Mouse (Mus musculus): Measurements from ENCODE around the gene Inhbc. TPM values are rescaled to one million over a fixed set of nuclear protein-coding genes. Genes with fewer than 3 reads are reported as not detected.
"Not testable (repeated sequence)": the region's sequence is repeated elsewhere in the genome, so short reads cannot be mapped to it uniquely, and the experiment has no call there.

Inhbc gene
- polyA plus RNA-seq, 1 experiment from 2014 or later = 1.4 TPM

DNA sequence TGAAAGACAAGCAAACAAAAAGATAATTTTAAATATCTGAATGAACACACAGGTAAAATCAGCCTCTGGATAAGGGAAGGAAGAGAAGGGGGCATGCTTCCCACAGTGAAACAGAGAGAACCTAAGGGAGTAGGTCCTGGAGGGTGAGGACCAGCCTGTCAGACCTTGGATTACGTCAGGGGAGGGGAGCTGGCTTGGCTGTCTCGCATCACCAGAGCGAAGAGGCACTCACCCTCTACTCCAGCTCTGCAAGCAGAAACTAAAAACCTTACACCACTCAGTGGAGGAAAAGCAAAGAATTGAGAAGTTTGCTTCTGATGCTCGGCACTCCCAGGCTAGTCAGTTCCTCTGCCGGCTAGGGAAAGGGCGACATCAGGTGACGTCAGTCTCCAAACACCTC lies 50.3 kb downstream of the Inhbc start:
- WGBS = 76% methylated on average over 7 of the region's 7 CpGs
- no peak for ATAC-seq (replicated peaks; ENCODE audit: low FRiP score)
- H3K27ac ChIP-seq (ENCODE audit: low read depth, low read length) = no peak overlapping the region
- no peak overlapping the region for H3K4me2 ChIP-seq
- peaks cover 24% of the 10 kb centered on the region for H3K4me1 ChIP-seq (replicated peaks; ENCODE audit: control insufficient read depth, insufficient read depth, low read length)
- no peak for DNase-seq (ENCODE audit: low spot score)
- no peak overlapping the region for H3K4me3 ChIP-seq (ENCODE audit: low read depth, low read length)
- no peak overlapping the region for H3K9ac ChIP-seq (ENCODE audit: low read depth, low read length)
- H3K9me3 ChIP-seq (ENCODE audit: control insufficient read depth, low read length) = no peaks in the 10 kb centered on the region
- H3K27me3 ChIP-seq (replicated peaks; ENCODE audit: control insufficient read depth, insufficient read depth, low read length) = no peaks in the 10 kb centered on the region
- no peaks in the 10 kb centered on the region for H3K36me3 ChIP-seq (ENCODE audit: control insufficient read depth, insufficient read depth, low read length)

DNA sequence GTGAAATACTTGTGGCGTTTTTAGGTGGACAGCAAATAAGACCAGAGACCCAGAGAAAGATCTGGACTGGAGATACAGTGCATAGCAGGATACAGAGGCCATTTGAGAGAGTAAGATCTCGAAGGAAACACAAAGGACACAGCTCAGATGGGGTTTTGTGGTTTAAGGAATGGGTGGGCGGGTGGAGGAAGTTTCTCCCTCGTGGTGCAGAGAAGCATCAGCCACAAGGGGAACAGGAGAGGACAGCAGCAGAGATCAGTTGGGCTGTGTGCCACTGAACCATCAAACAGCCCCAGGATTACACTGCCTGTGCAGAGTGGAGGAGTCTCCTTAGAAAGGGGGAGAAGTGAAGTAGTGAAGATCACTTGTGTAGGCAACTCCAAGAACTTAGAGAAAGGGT lies 52.2 kb downstream of the Inhbc start:
- ATAC-seq (replicated peaks; ENCODE audit: low FRiP score) = no peak
- Histone ChIP-seq H3K27ac (ENCODE audit: low read depth, low read length) (peak overlapping the region; percentile 35), H3K27me3 (replicated peaks; ENCODE audit: control insufficient read depth, insufficient read depth, low read length) (no peaks in the 10 kb centered on the region), H3K4me2 (no peak overlapping the region), H3K4me1 (replicated peaks; ENCODE audit: control insufficient read depth, insufficient read depth, low read length) (peaks cover 9% of the 10 kb centered on the region), H3K9me3 (ENCODE audit: control insufficient read depth, low read length) (no peaks in the 10 kb centered on the region), H3K4me3 (ENCODE audit: low read depth, low read length) (no peak overlapping the region), H3K9ac (ENCODE audit: low read depth, low read length) (no peak overlapping the region), H3K36me3 (ENCODE audit: control insufficient read depth, insufficient read depth, low read length) (no peaks in the 10 kb centered on the region)
- 34% methylated on average over 4 of the region's 4 CpGs for WGBS
- DNase-seq (ENCODE audit: low spot score) = no peak

DNA sequence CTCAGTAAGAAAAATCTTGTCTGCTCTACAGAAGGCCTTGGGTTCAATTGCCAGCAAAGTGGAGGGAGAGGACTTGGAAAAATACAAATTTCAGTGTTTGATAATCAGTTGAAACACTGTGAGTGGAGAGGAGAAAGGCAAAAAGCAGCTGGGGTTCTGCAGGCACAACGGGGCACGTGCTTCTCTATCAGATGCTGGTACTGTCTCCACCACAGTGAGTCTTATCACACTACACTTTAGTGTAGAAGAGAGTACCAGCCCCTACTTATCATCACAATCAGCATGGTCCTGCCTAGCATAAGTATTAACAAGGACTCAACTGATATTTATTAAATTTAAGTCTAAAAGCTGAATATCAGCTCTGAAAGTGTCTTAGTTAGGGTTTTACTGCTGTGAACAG lies 53.0 kb downstream of the Inhbc start:
- Histone ChIP-seq H3K36me3 (ENCODE audit: control insufficient read depth, insufficient read depth, low read length) (no peaks in the 10 kb centered on the region), H3K4me2 (no peak overlapping the region), H3K27me3 (replicated peaks; ENCODE audit: control insufficient read depth, insufficient read depth, low read length) (no peaks in the 10 kb centered on the region), H3K27ac (ENCODE audit: low read depth, low read length) (peak overlapping the region; percentile 13; the same call in 1 of the 2 replicates), H3K9ac (ENCODE audit: low read depth, low read length) (no peak overlapping the region), H3K4me1 (replicated peaks; ENCODE audit: control insufficient read depth, insufficient read depth, low read length) (peaks cover 10% of the 10 kb centered on the region), H3K9me3 (ENCODE audit: control insufficient read depth, low read length) (no peaks in the 10 kb centered on the region), H3K4me3 (ENCODE audit: low read depth, low read length) (no peak overlapping the region)
- DNase-seq (ENCODE audit: low spot score) (no peak), ATAC-seq (replicated peaks; ENCODE audit: low FRiP score) (peak; percentile 78)
- 48% methylated on average over 2 of the region's 2 CpGs for WGBS

DNA sequence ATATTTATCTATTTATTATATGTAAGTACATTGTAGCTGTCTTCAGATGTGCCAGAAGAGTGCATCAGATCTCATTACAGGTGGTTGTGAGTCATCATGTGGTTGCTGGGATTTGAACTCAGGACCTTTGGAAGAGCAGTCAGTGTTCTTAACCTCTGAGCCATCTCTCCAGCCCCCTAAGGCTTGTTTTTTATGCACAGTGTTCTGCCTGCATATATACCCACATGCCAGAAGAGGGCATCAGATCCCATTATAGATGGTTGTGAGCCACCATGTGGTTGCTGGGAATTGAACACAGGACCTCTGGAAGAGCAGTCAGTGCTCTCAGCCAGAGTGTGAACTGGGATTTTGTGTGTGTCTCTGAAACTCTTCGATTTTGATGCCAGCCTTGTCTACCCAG lies 55.3 kb downstream of the Inhbc start:
- H3K4me1 ChIP-seq (replicated peaks; ENCODE audit: control insufficient read depth, insufficient read depth, low read length) = peaks cover 17% of the 10 kb centered on the region
- H3K9me3 ChIP-seq (ENCODE audit: control insufficient read depth, low read length) = not testable (repeated sequence)

DNA sequence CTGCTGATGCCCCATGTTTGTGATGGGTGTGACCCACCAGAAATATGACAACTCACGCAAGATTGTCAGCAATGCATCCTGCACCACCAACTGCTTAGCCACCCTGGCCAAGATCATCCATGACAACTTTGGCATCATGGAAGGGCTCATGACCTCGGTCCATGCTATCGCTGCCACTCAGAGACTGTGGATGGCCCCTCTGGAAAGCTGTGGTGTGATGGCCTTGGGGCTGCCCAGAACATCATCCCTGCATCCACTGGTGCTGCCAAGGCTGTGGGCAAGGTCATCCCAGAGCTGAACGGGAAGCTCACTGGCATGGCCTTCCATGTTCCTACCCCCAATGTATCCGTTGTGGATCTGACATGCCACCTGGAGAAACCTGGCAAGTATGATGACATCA lies 56.7 kb downstream of the Inhbc start:
- WGBS = 87% methylated on average over 5 of the region's 5 CpGs
- not testable (repeated sequence) for ATAC-seq (replicated peaks; ENCODE audit: low FRiP score); H3K27me3 ChIP-seq (replicated peaks; ENCODE audit: control insufficient read depth, insufficient read depth, low read length); H3K4me3 ChIP-seq (ENCODE audit: low read depth, low read length); H3K9ac ChIP-seq (ENCODE audit: low read depth, low read length); H3K27ac ChIP-seq (ENCODE audit: low read depth, low read length); H3K4me2 ChIP-seq; H3K36me3 ChIP-seq (ENCODE audit: control insufficient read depth, insufficient read depth, low read length); DNase-seq (ENCODE audit: low spot score); H3K9me3 ChIP-seq (ENCODE audit: control insufficient read depth, low read length)
- peaks cover 19% of the 10 kb centered on the region for H3K4me1 ChIP-seq (replicated peaks; ENCODE audit: control insufficient read depth, insufficient read depth, low read length)

More for the DNA sequence above, 55.3 kb downstream of the Inhbc start:
- H3K36me3 ChIP-seq (ENCODE audit: control insufficient read depth, insufficient read depth, low read length); H3K4me3 ChIP-seq (ENCODE audit: low read depth, low read length); H3K4me2 ChIP-seq; ATAC-seq (replicated peaks; ENCODE audit: low FRiP score); H3K27ac ChIP-seq (ENCODE audit: low read depth, low read length); DNase-seq (ENCODE audit: low spot score); H3K27me3 ChIP-seq (replicated peaks; ENCODE audit: control insufficient read depth, insufficient read depth, low read length); H3K9ac ChIP-seq (ENCODE audit: low read depth, low read length): not testable (repeated sequence)
- WGBS = 81% methylated on average over 1 of the region's 1 CpGs

DNA sequence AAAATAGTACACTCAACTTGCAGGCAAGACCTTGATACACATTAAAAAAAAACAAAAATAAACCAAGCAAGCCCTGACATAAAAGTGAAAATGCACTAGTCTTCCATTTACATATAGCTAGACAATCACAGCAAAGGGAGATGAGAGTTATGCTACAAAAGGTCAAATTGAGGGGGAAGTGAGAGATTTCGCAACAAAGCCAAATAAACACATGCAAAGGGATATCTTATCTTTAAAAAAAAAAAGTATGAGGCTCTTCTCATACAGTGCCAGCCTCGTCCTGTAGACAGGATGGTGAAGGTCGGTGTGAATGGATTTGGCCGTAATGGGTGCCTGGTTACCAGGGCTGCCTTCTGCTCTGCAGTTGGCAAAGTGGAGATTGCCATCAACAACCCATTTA lies 57.4 kb downstream of the Inhbc start:
- no peak overlapping the region for H3K27ac ChIP-seq (ENCODE audit: low read depth, low read length)

DNA sequence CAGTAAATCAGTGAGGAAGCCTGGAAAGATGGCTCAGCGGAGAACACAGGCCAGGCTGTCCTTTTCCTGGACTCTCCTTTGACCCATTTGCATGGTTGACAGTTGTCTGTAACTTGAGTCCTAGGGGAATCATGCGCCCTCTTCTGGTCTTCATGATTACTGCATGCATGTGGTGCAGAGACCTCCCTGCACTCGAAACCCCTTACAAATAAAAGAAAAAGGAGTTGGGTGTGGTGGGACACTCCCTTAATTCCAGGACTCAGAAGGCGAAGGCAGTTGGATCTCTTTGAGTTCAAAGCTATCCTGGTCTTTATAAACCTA lies 57.9 kb downstream of the Inhbc start:
- Histone ChIP-seq H3K27me3 (replicated peaks; ENCODE audit: control insufficient read depth, insufficient read depth, low read length) (no peaks in the 10 kb centered on the region), H3K4me1 (replicated peaks; ENCODE audit: control insufficient read depth, insufficient read depth, low read length) (peaks cover 18% of the 10 kb centered on the region), H3K36me3 (ENCODE audit: control insufficient read depth, insufficient read depth, low read length) (peaks cover 21% of the 10 kb centered on the region), H3K9ac (ENCODE audit: low read depth, low read length) (peak overlapping the region; percentile 90), H3K4me3 (ENCODE audit: low read depth, low read length) (peak overlapping the region; percentile 80), H3K9me3 (ENCODE audit: control insufficient read depth, low read length) (no peaks in the 10 kb centered on the region), H3K4me2 (peak overlapping the region; percentile 66), H3K27ac (ENCODE audit: low read depth, low read length) (peak overlapping the region; percentile 82)
- DNase-seq (ENCODE audit: low spot score) (peak; percentile 80), ATAC-seq (replicated peaks; ENCODE audit: low FRiP score) (peak; percentile 66)
- 4% methylated on average over 4 of the region's 4 CpGs for WGBS

More for the DNA sequence above, 57.4 kb downstream of the Inhbc start:
- Histone ChIP-seq H3K9ac (ENCODE audit: low read depth, low read length) (no peak overlapping the region), H3K36me3 (ENCODE audit: control insufficient read depth, insufficient read depth, low read length) (peaks cover 15% of the 10 kb centered on the region), H3K4me2 (peak overlapping the region; percentile 66; the same call in 1 of the 2 replicates), H3K4me1 (replicated peaks; ENCODE audit: control insufficient read depth, insufficient read depth, low read length) (peaks cover 19% of the 10 kb centered on the region), H3K4me3 (ENCODE audit: low read depth, low read length) (no peak overlapping the region), H3K9me3 (ENCODE audit: control insufficient read depth, low read length) (no peaks in the 10 kb centered on the region), H3K27me3 (replicated peaks; ENCODE audit: control insufficient read depth, insufficient read depth, low read length) (no peaks in the 10 kb centered on the region)
- WGBS = 62% methylated on average over 4 of the region's 4 CpGs
- no peak for DNase-seq (ENCODE audit: low spot score)
- no peak for ATAC-seq (replicated peaks; ENCODE audit: low FRiP score)

DNA sequence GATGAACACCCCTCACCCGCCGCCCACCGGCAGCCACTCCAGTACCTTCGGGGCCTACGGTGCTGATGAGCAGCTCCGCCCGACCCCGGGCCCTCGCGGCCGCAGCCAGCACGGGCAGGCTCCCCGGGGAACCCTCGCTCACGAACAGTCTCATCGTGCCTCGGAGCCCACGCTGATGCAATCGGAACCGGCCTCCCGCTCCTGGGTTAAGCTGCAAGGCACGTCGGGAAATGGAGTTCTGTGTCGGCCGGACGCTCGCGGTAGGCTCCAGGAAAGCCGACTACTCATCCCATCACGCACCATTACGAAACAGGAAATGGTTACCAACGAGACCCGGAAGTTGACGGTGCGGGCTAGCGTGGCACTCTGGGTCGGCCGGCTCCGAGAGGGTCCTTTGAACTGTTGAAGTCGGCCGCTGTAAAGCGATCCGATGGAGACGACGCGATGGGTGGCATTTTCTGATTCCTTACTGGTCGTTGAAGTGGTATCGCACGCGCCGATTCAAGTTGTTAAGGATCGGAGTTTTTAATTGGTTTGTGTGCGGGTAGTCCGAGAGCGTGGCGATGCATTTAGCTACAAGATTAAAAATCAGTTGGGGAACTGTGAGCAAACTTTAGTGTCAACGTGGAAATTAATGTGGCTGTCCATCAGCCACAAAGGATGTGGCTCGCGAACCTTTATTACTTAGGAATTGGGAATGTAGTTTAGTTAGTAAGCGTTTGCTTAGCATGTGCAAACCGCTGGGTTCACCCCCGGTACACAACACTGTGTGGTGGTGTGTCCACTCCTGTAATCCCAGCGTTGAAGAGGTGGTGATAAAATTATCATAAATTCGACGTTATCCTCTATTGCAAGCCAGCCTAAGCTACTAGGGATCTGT lies 58.5 kb downstream of the Inhbc start, which contains the start of gene Mars:
Gene Mars (minus strand): TSS at position 311 of the 880 bp plus-strand sequence.
- DNase-seq (ENCODE audit: low spot score) (peak; percentile 89), ATAC-seq (replicated peaks; ENCODE audit: low FRiP score) (peak; percentile 93)
- H3K4me3 ChIP-seq (ENCODE audit: low read depth, low read length) = peak within 1 kb of the TSS; percentile 80
- peaks cover 14% of the 10 kb centered on the region for H3K4me1 ChIP-seq (replicated peaks; ENCODE audit: control insufficient read depth, insufficient read depth, low read length)
- H3K36me3 ChIP-seq (ENCODE audit: control insufficient read depth, insufficient read depth, low read length) = peaks cover 26% of the 10 kb centered on the region
- peak within 1 kb of the TSS; percentile 85 for H3K4me2 ChIP-seq
- peak within 1 kb of the TSS; percentile 82 for H3K27ac ChIP-seq (ENCODE audit: low read depth, low read length)
- H3K9me3 ChIP-seq (ENCODE audit: control insufficient read depth, low read length) = no peaks in the 10 kb centered on the region
- H3K9ac ChIP-seq (ENCODE audit: low read depth, low read length) = peak within 1 kb of the TSS; percentile 90
- WGBS = under 1% methylated on average over 65 of the region's 65 CpGs
- H3K27me3 ChIP-seq (replicated peaks; ENCODE audit: control insufficient read depth, insufficient read depth, low read length) = no peaks in the 10 kb centered on the region

All from liver, embryonic 11.5 days (tissue).